Mouse (Mus musculus) forebrain, embryonic 13.5 days (tissue): Measurements from ENCODE around the gene Lefty2. TPM values are rescaled to one million over a fixed set of nuclear protein-coding genes. Genes with fewer than 3 reads are reported as not detected.

Source experiments
- ATAC-seq: fragments of 200-750 bp; cut with Nextera tagmentation; 2 replicates; pipeline ENCODE4 v1.8.0; 2017
- H3K27ac ChIP-seq: fragments of 300-500 bp; sonication (generic); 2 replicates; pipeline ENCODE4 v1.5.1; 2015; ENCODE audit warnings: inconsistent platforms, mild to moderate bottlenecking, moderate library complexity
- H3K27me3 ChIP-seq: fragments of 300-500 bp; sonication (generic); 2 replicates; pipeline ENCODE4 v1.6.1; 2015; ENCODE audit warnings: mild to moderate bottlenecking, inconsistent platforms
- H3K36me3 ChIP-seq: fragments of 300-500 bp; sonication (generic); 2 replicates; pipeline ENCODE4 v1.6.1; 2015; ENCODE audit warnings: mild to moderate bottlenecking, inconsistent platforms; ENCODE audit not compliant: poor library complexity, severe bottlenecking
- H3K4me1 ChIP-seq: fragments of 300-500 bp; sonication (generic); 2 replicates; pipeline ENCODE4 v1.6.1; 2015; ENCODE audit warnings: inconsistent platforms
- H3K4me2 ChIP-seq: fragments of 300-500 bp; sonication (generic); 2 replicates; pipeline ENCODE4 v1.6.1; 2015; ENCODE audit warnings: inconsistent platforms, mild to moderate bottlenecking, moderate library complexity
- H3K4me3 ChIP-seq: fragments of 300-500 bp; sonication (generic); 2 replicates; pipeline ENCODE4 v1.5.1; 2015; ENCODE audit warnings: mild to moderate bottlenecking, inconsistent platforms
- H3K9ac ChIP-seq: fragments of 300-500 bp; sonication (generic); 2 replicates; pipeline ENCODE4 v1.6.1; 2015; ENCODE audit warnings: mild to moderate bottlenecking, inconsistent platforms
- H3K9me3 ChIP-seq: fragments of 300-500 bp; sonication (generic); replicated peaks from 2 replicates; pipeline ENCODE4 v1.6.1; 2016; ENCODE audit warnings: inconsistent platforms
- WGBS: fragments of 180-500 bp; shearing (Covaris S2); methylation state at CpG from one replicate; pipeline ENCODE4 v1.1.7; 2015; 5-methylcytosine and 5-hydroxymethylcytosine counted together
- polyA plus RNA-seq: library from polyadenylated mRNA; unstranded; fragments of >200 nt; fragmentation: Nextera tagmentation; extraction: Ambion mirVana; gene quantifications from 2 replicates; pipeline ENCODE4 v1.2.1, GENCODE M21; 2015

The Lefty2 gene
- polyA plus RNA-seq, 1 experiment from 2014 or later, result 0.41 TPM

DNA sequence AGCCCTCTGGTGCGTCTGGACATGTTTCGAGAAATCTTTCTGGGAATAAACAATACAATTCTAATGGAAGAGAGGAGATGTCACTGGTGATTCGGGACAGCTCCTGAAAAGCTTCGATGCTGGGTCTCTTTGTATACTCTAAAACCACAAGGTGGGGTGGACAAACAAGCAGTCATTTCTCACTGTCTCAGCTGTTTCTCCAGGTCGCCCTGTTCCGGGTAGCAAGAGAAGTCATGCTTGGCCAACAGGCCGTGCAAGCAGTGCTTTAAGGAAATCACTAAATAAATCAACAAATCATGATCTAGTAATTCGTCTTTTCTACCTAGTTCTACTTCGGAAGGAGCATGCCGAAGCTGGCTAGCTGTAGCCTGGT is 10.7 kb downstream of the Lefty2 start:
- Histone ChIP-seq H3K36me3 (peaks cover 29% of the 10 kb centered on the region), H3K4me2 (peak overlapping the region; percentile 92), H3K27me3 (no peaks in the 10 kb centered on the region), H3K4me3 (peak overlapping the region; percentile 88), H3K9ac (peak overlapping the region; percentile 95), H3K4me1 (peaks cover 26% of the 10 kb centered on the region), H3K27ac (peak overlapping the region; percentile 49; the same call in 1 of the 2 replicates), H3K9me3 (no peaks in the 10 kb centered on the region)
- ATAC-seq, result no peak
- WGBS, result 36% methylated on average over 10 of the region's 10 CpGs

DNA sequence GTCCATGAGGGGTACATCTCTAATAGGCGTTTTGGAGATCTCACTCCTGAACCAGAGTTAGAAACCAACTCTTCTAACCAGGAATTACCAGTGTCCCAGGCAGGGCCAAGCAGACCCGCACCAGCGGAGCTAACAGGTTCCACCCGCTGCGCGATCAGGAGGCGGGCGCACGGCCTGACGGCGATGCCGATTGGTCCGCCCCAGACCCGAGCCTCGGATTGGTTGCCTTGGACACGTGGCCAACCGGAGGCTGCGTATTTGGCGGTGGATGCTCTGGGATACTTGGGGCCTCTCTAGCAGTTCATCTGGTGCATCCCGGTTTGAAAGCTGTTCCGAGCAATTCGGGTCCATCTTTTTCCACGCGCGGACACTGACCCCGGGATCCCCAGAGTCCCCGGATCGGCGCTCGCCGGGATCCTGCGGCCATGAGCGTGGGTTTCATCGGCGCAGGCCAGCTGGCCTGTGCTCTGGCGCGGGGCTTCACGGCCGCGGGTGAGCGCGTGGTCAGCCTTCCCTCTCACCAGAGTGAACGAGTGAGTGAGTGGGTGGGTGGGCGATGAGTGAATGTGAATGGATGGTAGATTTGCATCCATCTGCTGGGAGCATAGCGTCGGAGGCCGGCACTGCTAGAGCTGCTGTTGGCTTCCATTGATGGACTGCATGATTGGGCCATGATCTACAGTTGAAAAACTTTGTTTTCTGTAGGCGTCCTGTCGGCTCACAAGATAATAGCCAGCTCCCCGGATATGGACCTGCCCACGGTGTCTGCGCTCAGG is 11.3 kb downstream of the Lefty2 start, which contains the start of gene Pycr2:
Pycr2 (plus strand) TSS at position 255 of the 776 bp plus-strand sequence.
- peak within 1 kb of the TSS; percentile 78 for H3K27ac ChIP-seq
- no peaks in the 10 kb centered on the region for H3K27me3 ChIP-seq
- WGBS, result under 1% methylated on average over 52 of the region's 52 CpGs
- peaks cover 26% of the 10 kb centered on the region for H3K4me1 ChIP-seq
- H3K9me3 ChIP-seq, result no peaks in the 10 kb centered on the region
- H3K4me3 ChIP-seq, result peak within 1 kb of the TSS; percentile 88
- peaks cover 34% of the 10 kb centered on the region for H3K36me3 ChIP-seq
- ATAC-seq, result peak; percentile 99
- H3K9ac ChIP-seq, result peak within 1 kb of the TSS; percentile 95
- peak within 1 kb of the TSS; percentile 92 for H3K4me2 ChIP-seq

DNA sequence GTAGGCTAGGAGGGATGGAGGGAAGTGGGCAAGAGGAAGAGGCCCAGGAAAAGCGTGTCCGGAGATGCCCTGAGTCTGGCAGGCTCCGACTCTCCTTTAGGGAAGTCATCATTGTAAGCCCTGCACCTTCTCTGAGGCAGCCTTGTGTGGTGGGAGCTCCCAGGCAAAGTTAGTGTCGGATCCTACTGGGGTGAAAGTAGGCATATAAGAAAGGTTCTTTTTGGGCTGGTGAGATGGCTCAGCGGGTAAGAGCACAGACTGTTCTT is 11.8 kb downstream of the Lefty2 start:
- Histone ChIP-seq H3K27ac (peak overlapping the region; percentile 78), H3K4me3 (peak overlapping the region; percentile 88), H3K36me3 (peaks cover 36% of the 10 kb centered on the region), H3K9me3 (no peaks in the 10 kb centered on the region), H3K4me2 (peak overlapping the region; percentile 92), H3K27me3 (no peaks in the 10 kb centered on the region), H3K9ac (peak overlapping the region; percentile 95), H3K4me1 (peaks cover 26% of the 10 kb centered on the region)
- 0 out of 2 replicates have a peak, but pooled peaks have one; percentile 3 for ATAC-seq
- WGBS, result 2% methylated on average over 5 of the region's 5 CpGs

DNA sequence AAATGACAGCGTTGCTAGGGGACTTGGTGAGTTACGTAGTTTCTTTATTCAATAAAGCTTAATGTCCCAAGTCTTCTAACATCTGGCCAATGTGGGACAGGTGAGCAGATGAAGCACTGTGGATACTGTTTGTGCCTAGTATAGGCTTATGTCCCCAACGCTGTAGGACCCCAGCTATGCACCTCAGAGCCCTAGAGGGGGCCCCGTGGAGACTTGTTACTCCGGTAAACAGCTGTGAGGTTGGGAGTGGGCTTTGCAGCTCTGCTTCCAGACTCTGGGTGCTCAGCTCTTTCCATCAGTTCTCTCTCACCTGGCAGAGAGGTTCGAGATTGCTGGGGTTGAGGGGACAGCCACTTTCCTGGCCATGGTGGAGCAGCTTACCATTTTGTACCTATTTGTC is 12.4 kb downstream of the Lefty2 start:
- WGBS, result 68% methylated on average over 6 of the region's 6 CpGs
- ATAC-seq, result no peak
- Histone ChIP-seq H3K9me3 (no peaks in the 10 kb centered on the region), H3K27me3 (no peaks in the 10 kb centered on the region), H3K4me3 (peak overlapping the region; percentile 88), H3K9ac (peak overlapping the region; percentile 95), H3K36me3 (peaks cover 36% of the 10 kb centered on the region), H3K4me2 (peak overlapping the region; percentile 92), H3K4me1 (peaks cover 26% of the 10 kb centered on the region), H3K27ac (no peak overlapping the region)

DNA sequence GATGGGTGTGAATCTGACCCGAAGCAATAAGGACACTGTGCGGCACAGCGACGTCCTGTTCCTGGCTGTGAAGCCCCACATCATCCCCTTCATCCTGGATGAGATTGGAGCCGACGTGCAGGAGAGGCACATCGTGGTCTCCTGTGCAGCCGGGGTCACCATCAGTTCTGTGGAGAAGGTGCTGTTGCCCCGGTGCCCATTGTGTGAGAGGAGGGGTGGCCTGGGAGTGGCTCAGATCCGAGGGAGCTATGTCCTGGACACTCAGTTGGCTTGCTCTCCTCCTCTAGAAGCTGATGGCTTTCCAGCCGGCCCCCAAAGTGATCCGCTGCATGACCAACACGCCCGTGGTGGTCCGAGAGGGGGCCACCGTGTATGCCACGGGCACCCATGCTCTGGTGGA is 13.0 kb downstream of the Lefty2 start:
- Histone ChIP-seq H3K27me3 (no peaks in the 10 kb centered on the region), H3K36me3 (peaks cover 36% of the 10 kb centered on the region), H3K9ac (peak overlapping the region; percentile 95), H3K4me1 (peaks cover 26% of the 10 kb centered on the region), H3K4me3 (peak overlapping the region; percentile 88; the same call in 1 of the 2 replicates), H3K27ac (no peak overlapping the region), H3K4me2 (peak overlapping the region; percentile 92), H3K9me3 (no peaks in the 10 kb centered on the region)
- no peak for ATAC-seq
- 95% methylated on average over 17 of the region's 17 CpGs for WGBS

DNA sequence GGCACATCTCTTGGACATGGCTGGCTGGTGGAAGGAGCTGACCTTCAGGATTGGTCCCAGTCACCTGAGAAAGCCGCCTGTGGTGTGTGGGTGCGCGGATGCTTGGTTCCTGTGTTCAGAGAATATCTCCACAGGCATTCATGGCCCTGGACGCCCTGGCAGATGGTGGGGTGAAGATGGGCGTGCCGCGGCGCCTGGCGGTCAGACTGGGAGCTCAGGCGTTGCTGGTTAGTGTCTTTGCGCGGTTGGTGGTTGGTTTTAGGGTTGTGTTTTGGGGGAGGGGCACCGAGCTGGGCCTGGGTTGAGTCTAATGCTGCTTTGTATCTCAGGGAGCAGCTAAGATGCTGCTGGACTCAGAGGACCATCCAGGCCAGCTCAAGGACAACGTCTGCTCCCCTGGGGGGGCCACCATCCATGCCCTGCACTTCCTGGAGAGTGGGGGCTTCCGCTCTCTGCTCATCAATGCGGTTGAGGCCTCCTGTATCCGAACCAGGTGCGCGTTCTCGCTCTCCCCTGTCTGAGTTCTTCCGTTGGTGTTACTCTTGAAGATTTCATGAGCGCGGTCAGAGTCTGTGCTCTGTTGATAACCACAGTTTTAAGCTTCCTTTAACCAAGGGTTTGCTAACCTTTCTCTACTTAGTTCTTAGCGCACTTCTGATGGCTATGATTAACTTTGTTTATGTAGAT is 13.7 kb downstream of the Lefty2 start:
- H3K4me1 ChIP-seq, result peaks cover 26% of the 10 kb centered on the region
- H3K9ac ChIP-seq, result no peak overlapping the region
- no peak overlapping the region for H3K27ac ChIP-seq
- H3K9me3 ChIP-seq, result no peaks in the 10 kb centered on the region
- 94% methylated on average over 24 of the region's 24 CpGs for WGBS
- H3K36me3 ChIP-seq, result peaks cover 36% of the 10 kb centered on the region
- no peak for ATAC-seq
- no peak overlapping the region for H3K4me3 ChIP-seq
- no peaks in the 10 kb centered on the region for H3K27me3 ChIP-seq
- H3K4me2 ChIP-seq, result no peak overlapping the region

DNA sequence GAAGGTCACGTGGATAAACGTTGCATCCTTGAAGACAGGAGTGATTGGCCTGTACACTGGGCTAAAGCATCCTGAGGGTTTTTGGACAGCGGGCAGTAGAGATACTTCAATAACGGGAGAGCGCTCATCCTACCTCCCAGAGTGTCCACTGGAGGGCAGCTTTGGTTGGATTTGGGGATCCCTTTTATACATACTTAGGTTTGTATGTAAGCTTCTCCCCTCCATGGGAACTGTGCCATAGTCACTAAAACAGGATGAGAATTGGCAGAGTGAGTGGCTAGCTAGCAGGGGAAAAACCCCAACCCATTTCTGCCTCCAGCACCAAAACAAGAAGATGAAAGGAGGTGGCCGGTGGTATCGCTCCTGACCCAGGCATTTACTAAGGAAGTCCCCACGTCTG is 18.2 kb downstream of the Lefty2 start:
- H3K27ac ChIP-seq, result no peak overlapping the region
- 58% methylated on average over 8 of the region's 8 CpGs for WGBS

DNA sequence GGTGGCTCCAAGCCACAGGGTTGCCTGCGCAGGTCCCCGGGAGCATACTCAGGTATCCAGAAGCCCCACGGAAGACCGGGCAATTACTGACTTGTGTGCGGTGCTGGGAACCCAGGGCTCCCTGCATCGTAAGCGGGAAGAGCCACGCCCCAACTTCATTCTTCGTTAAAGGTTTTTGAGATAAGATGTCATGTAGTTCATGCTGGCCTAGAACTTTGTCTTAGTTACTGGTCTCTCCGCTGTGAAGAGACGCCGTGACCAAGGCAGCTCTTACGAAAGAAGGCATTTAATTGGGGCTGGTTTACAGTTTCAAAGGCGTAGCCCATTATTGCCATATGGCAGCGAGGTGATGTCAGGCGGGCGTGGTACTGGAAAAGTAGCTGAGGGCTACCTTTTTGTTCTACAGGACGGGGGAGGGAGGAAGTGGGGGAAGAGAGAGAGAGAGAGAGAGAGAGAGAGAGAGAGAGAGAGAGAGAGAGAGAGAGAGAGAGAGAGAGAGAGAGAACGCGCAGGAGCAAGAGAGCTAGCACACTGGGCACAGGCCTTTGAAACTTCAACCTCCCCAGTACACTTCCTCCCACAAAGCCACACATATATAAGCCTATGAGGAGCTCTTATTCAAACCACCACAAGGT is 18.9 kb downstream of the Lefty2 start:
- WGBS, result 57% methylated on average over 20 of the region's 20 CpGs

More for the DNA sequence above, 18.2 kb downstream of the Lefty2 start:
- Histone ChIP-seq H3K36me3 (peaks cover 32% of the 10 kb centered on the region), H3K4me3 (no peak overlapping the region), H3K4me2 (no peak overlapping the region), H3K9ac (no peak overlapping the region), H3K4me1 (peaks cover 9% of the 10 kb centered on the region), H3K27me3 (no peaks in the 10 kb centered on the region), H3K9me3 (no peaks in the 10 kb centered on the region)
- no peak for ATAC-seq

DNA sequence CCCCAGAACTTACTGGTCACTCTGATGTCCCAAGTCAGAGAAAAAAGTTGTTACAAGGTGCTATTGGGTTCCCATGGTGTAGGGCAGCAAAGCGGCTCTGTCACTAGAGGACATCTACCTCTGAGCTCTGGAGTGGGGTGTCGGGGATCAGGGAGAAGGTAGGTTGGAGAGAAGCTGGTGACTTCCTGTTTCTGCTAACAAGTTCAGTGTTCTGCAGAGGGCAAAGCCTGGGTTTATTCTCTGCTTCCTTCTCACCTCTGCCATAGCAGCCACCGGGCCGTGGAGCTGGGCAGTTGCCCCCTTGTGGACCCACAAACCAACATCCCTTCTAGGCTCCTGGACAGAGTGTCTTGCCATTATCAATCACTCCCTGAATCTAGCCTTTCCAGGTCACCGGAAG is 19.9 kb downstream of the Lefty2 start:
- ATAC-seq, result no peak
- WGBS, result 80% methylated on average over 5 of the region's 5 CpGs
- H3K9me3 ChIP-seq, result no peaks in the 10 kb centered on the region

More for the DNA sequence above, 18.9 kb downstream of the Lefty2 start:
- H3K4me3 ChIP-seq, result no peak overlapping the region
- H3K36me3 ChIP-seq, result peaks cover 26% of the 10 kb centered on the region
- H3K9me3 ChIP-seq, result no peaks in the 10 kb centered on the region
- no peak overlapping the region for H3K9ac ChIP-seq
- no peak for ATAC-seq
- no peaks in the 10 kb centered on the region for H3K27me3 ChIP-seq
- H3K4me2 ChIP-seq, result peak overlapping the region; percentile 13; the same call in 1 of the 2 replicates
- H3K4me1 ChIP-seq, result peaks cover 4% of the 10 kb centered on the region
- H3K27ac ChIP-seq, result no peak overlapping the region

DNA sequence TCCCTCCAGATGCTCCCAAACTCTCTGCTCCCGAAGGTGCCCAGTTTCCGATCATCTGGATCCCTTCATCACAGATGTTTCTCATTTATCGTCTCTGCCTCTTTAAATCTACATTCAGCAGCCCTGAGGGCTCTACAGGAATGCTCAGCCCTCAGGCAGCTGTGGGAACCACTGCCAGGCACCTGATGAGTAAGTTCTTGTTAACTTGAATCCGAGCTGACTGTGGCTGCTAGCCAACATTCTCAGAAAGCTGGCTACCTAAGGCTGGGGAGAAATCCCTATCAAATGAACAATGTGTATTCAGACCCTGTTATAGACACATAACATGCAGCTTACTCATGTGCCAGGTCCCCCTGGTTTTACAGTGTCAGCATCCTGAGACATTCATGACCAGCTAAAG is 20.9 kb downstream of the Lefty2 start:
- H3K4me1 ChIP-seq, result peaks cover 4% of the 10 kb centered on the region
- H3K9ac ChIP-seq, result no peak overlapping the region
- H3K27ac ChIP-seq, result no peak overlapping the region
- no peak overlapping the region for H3K4me3 ChIP-seq
- ATAC-seq, result no peak
- no peak overlapping the region for H3K4me2 ChIP-seq
- WGBS, result 66% methylated on average over 4 of the region's 4 CpGs
- H3K36me3 ChIP-seq, result peaks cover 5% of the 10 kb centered on the region
- H3K27me3 ChIP-seq, result no peaks in the 10 kb centered on the region
- no peaks in the 10 kb centered on the region for H3K9me3 ChIP-seq

More for the DNA sequence above, 19.9 kb downstream of the Lefty2 start:
- H3K4me1 ChIP-seq, result peaks cover 4% of the 10 kb centered on the region
- no peak overlapping the region for H3K4me2 ChIP-seq
- no peak overlapping the region for H3K27ac ChIP-seq
- H3K27me3 ChIP-seq, result no peaks in the 10 kb centered on the region
- H3K4me3 ChIP-seq, result no peak overlapping the region
- no peak overlapping the region for H3K9ac ChIP-seq
- peaks cover 16% of the 10 kb centered on the region for H3K36me3 ChIP-seq

DNA sequence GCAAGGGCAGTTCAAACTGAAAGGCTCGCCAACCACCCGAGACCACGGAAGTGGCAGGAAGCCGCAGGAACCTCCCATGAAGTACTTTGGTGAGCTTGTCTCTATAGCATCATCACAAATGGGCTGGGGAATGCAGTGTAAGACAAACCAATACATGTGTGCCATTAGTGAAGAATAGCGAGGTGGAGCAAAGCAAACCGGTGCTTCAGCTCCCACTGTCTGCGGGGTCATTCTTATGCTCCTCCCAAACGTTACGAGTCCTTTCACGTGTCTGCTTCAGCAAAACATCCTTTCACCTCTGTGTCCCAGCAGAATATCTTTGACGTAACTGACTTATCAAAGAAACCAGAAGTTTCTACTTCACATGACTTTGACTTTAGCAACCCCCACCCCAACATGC is 23.5 kb downstream of the Lefty2 start:
- no peak for ATAC-seq
- Histone ChIP-seq H3K9me3 (no peaks in the 10 kb centered on the region), H3K36me3 (no peaks in the 10 kb centered on the region), H3K4me1 (peaks cover 8% of the 10 kb centered on the region), H3K9ac (no peak overlapping the region), H3K27me3 (no peaks in the 10 kb centered on the region), H3K27ac (no peak overlapping the region), H3K4me3 (no peak overlapping the region), H3K4me2 (no peak overlapping the region)
- 93% methylated on average over 11 of the region's 11 CpGs for WGBS

DNA sequence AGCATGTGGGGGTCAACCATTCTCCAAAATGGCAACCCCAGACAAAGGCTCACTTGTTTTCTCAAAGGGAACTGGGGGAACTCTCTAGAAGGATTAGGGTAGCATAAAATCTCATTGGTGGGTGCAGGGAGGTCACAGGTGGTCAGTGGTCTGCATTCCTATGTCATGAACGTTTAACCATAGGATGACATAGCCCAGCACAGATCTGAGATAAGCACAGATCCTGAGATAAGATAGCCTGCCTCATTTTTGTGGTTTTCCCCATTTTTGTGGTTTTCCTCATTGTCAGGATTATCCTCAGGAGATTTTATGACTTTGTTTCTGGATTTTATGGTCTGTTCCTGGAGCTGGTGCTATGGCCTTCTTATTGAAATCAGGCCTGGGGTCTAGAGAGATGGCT is 24.1 kb downstream of the Lefty2 start:
- H3K4me1 ChIP-seq, result peaks cover 8% of the 10 kb centered on the region
- 75% methylated on average over 1 of the region's 1 CpGs for WGBS
- no peak overlapping the region for H3K4me3 ChIP-seq
- H3K27me3 ChIP-seq, result no peaks in the 10 kb centered on the region
- H3K9ac ChIP-seq, result no peak overlapping the region
- no peaks in the 10 kb centered on the region for H3K36me3 ChIP-seq
- no peak overlapping the region for H3K4me2 ChIP-seq
- no peak overlapping the region for H3K27ac ChIP-seq
- H3K9me3 ChIP-seq, result no peaks in the 10 kb centered on the region
- ATAC-seq, result no peak
